Mouse (Mus musculus): ENCODE data around the gene Olfr1370.

DNA sequence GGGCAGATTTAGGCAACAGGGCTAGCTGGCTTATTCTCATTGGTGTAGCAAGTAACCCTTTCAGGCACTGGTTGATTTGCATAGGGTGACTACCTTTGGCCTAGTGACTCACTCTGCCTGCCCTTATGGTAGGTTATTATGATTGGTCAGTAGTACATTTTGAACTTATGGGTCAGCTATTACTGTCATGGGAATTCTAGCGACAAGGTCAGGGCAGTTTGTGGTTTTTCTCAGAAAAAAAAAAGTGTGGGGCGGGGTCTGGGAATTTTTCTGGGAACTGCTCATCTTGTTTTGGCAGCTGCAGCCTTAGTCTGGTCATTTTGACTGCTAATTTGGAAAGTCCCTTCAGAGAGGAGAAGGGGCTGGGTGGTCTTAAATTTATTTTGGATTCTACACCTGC lies 8.7 kb downstream of the Olfr1370 start:
- TF ChIP-seq POLR2A (IDR thresholded peaks at IDR 0.05; ENCODE audit: insufficient read depth, low read depth, low read length) (no peak), CTCF (IDR thresholded peaks at IDR 0.05) (no peak)
